Mouse (Mus musculus) MEL (cell line): Measurements from ENCODE around the gene Slc18a2.

Experiments used
- CTCF ChIP-seq, 3 experiments: IDR thresholded peaks in 2 of 3; conservative IDR thresholded peaks in 1 of 3; 2 replicates each; pipeline ENCODE4 v1.5.1; 2011 to 2012; ENCODE audit warnings: low read length in 3 of 3, low read depth in 2 of 3, mild to moderate bottlenecking in 2 of 3, improper control_type of control experiment in 1 of 3, inconsistent platforms in 1 of 3, mixed read lengths in 1 of 3, moderate library complexity in 1 of 3; ENCODE audit not compliant: control insufficient read depth in 1 of 3, insufficient read depth in 1 of 3, poor library complexity in 1 of 3, severe bottlenecking in 1 of 3
- HCFC1 ChIP-seq: IDR thresholded peaks from 2 replicates; pipeline ENCODE4 v1.6.1; 2012; ENCODE audit warnings: low read depth, mild to moderate bottlenecking, inconsistent platforms, low read length, improper control_type of control experiment, moderate library complexity
- MAFK ChIP-seq: IDR thresholded peaks from 2 replicates; pipeline ENCODE4 v1.6.1; 2011; ENCODE audit warnings: low read depth, mild to moderate bottlenecking, low read length, improper control_type of control experiment, borderline replicate concordance
- MYC ChIP-seq: IDR thresholded peaks from 2 replicates; pipeline ENCODE4 v1.6.1; 2011; ENCODE audit warnings: low read depth, mild to moderate bottlenecking, low read length, improper control_type of control experiment, moderate library complexity
- POLR2A ChIP-seq, 2 experiments: IDR thresholded peaks; 2 replicates each; pipeline ENCODE4 v1.6.1; 2011 to 2012; ENCODE audit warnings: low read length in 2 of 2, mild to moderate bottlenecking in 2 of 2, control low read depth in 1 of 2, improper control_type of control experiment in 1 of 2, low read depth in 1 of 2, moderate library complexity in 1 of 2; ENCODE audit not compliant: control insufficient read depth in 1 of 2, insufficient read depth in 1 of 2, poor library complexity in 1 of 2
- SMC3 ChIP-seq: IDR thresholded peaks from 2 replicates; pipeline ENCODE4 v1.6.1; 2011; ENCODE audit warnings: low read depth, low read length, improper control_type of control experiment
- ZMIZ1 ChIP-seq: IDR thresholded peaks from 2 replicates; pipeline ENCODE4 v1.6.1; 2012; ENCODE audit warnings: low read depth, mild to moderate bottlenecking, inconsistent platforms, low read length, improper control_type of control experiment, moderate library complexity

DNA sequence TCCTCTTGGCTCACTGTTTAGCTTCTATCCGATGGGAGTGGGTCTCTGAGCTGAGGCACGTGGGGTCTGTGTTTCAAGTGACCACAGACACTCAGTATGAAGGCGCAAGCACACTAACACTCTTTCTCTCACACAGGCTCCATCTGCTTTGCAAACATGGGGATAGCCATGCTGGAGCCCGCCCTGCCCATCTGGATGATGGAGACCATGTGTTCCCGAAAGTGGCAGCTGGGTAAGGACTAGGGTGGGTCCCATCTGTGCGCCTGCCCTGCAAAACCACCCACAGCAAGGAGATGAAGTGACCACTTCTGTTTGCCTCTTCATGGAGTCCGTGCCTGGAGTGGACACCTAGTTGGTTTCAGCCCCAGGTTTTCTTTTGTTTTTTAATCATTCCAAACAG lies 15.7 kb downstream of the Slc18a2 start:
- TF ChIP-seq CTCF (IDR thresholded peaks at IDR 0.05 in 2 of 3, conservative IDR thresholded peaks at IDR 0.05 in 1 of 3; ENCODE audit: control insufficient read depth in 1 of 3, insufficient read depth in 1 of 3, low read depth in 2 of 3, low read length in 3 of 3, poor library complexity in 1 of 3, severe bottlenecking in 1 of 3) (no peak), POLR2A (IDR thresholded peaks at IDR 0.05; ENCODE audit: control insufficient read depth in 1 of 2, insufficient read depth in 1 of 2, low read depth in 1 of 2, low read length in 2 of 2, poor library complexity in 1 of 2) (no peak), ZMIZ1 (no peak), HCFC1 (no peak), MAFK (no peak), MYC (no peak), SMC3 (no peak)
